Mouse (Mus musculus) stomach, postnatal 0 days (tissue): Measurements from ENCODE around the gene Nek8. TPM values are rescaled to one million over a fixed set of nuclear protein-coding genes. Genes with fewer than 3 reads are reported as not detected.

Experiments used
- ATAC-seq: fragments of 200-750 bp; cut with Nextera tagmentation; 2 replicates; pipeline ENCODE4 v1.8.0; 2017; ENCODE audit not compliant: low FRiP score, low TSS enrichment
- DNase-seq: peaks from one replicate; pipeline ENCODE4 v3.0.0-alpha.2; 2016; ENCODE audit warnings: low spot score
- H3K27ac ChIP-seq: fragments of 300-500 bp; sonication (generic); replicated peaks from 2 replicates; pipeline ENCODE4 v1.5.1; 2014; ENCODE audit warnings: mild to moderate bottlenecking, control low read depth
- H3K27me3 ChIP-seq: fragments of 300-500 bp; sonication (generic); 2 replicates; pipeline ENCODE4 v1.6.1; 2014; ENCODE audit warnings: low read length; ENCODE audit not compliant: control insufficient read depth, insufficient read depth
- H3K36me3 ChIP-seq: fragments of 300-500 bp; sonication (generic); 2 replicates; pipeline ENCODE4 v1.6.1; 2014; ENCODE audit warnings: low read length, mixed read lengths; ENCODE audit not compliant: control insufficient read depth, insufficient read depth
- H3K4me1 ChIP-seq: fragments of 300-500 bp; sonication (generic); replicated peaks from 2 replicates; pipeline ENCODE4 v1.6.1; 2014; ENCODE audit warnings: antibody characterized with exemption; ENCODE audit not compliant: control insufficient read depth, insufficient read depth
- H3K4me2 ChIP-seq: fragments of 300-500 bp; sonication (generic); replicated peaks from 2 replicates; pipeline ENCODE4 v1.6.1; 2014; ENCODE audit warnings: low read depth, mild to moderate bottlenecking, control low read depth, moderate library complexity
- H3K4me3 ChIP-seq: fragments of 300-500 bp; sonication (generic); 2 replicates; pipeline ENCODE4 v1.5.1; 2014; ENCODE audit warnings: low read depth, low read length, control low read depth
- H3K9ac ChIP-seq: fragments of 300-500 bp; sonication (generic); 2 replicates; pipeline ENCODE4 v1.6.1; 2014; ENCODE audit warnings: mild to moderate bottlenecking, low read length, control low read depth, mixed read lengths
- H3K9me3 ChIP-seq: fragments of 300-500 bp; sonication (generic); 2 replicates; pipeline ENCODE4 v1.6.1; 2016; ENCODE audit warnings: low read length; ENCODE audit not compliant: control insufficient read depth
- CTCF ChIP-seq: IDR thresholded peaks from 2 replicates; pipeline ENCODE4 v1.5.1; 2016; ENCODE audit warnings: antibody characterized with exemption, low read depth, mild to moderate bottlenecking, moderate library complexity
- EP300 ChIP-seq: optimal IDR thresholded peaks from 2 replicates; pipeline ENCODE3; 2016; ENCODE audit warnings: antibody characterized with exemption
- WGBS: fragments of 180-500 bp; shearing (Covaris S2); extraction: QIAGEN DNeasy Blood & Tissue Kit; methylation state at CpG from one replicate; pipeline ENCODE4 v1.1.7; 2014; 5-methylcytosine and 5-hydroxymethylcytosine counted together
- polyA plus RNA-seq: library from polyadenylated mRNA; unstranded; fragments of >200 nt; fragmentation: Nextera tagmentation; extraction: Ambion mirVana; gene quantifications from 2 replicates; pipeline ENCODE4 v1.2.1, GENCODE M21; 2015

The Nek8 gene
- polyA plus RNA-seq, 1 experiment from 2014 or later = 6.4 TPM

DNA sequence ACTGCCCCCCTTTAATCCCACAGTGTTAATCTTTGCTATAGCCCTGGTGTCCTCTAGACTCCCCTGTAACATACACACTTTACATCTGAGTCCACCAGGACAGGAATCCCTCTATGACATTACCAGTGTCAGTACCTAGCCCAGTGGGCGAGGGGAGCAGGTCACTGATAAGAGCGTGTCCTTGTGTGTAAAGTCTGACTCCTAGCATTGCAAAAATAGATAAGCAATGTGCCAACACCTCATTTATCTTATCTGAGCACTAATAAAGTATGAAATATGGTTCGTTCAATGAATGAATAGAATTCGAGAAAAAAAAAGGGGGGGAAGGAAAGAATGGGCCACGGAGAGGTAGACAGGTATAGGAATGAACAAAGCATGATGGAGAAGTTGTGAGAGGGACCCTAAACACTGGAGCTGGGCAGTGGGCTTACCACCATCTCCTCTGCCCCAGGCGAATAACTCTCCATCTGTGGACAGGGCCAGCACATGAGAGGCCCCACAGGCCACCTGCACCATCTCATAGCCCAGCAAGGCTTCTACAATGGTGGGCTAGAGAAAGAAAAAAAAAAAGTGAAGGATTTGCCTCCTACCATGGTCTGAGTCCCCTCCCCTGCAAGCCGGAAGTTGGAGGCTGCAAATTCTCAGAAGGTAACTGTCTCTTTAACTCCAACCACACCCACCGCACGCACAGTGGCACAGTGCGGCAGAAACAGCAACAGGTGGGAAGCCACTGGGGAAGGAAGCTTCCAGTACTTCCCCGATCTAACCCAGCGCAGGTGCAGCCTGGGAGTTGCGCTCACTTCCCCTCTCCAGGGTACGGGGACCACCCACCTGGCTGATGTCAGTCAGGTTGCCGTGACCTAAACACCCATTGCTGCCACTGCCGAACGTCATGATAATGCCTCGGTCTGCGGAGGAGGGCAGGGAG is 7.7 kb downstream of the Nek8 start:
- 47% methylated on average over 19 of the region's 19 CpGs for WGBS
- Histone ChIP-seq H3K9ac (no peak overlapping the region), H3K27ac (0 out of 2 replicates have a peak overlapping the region, but pooled peaks have one; percentile 45)

DNA sequence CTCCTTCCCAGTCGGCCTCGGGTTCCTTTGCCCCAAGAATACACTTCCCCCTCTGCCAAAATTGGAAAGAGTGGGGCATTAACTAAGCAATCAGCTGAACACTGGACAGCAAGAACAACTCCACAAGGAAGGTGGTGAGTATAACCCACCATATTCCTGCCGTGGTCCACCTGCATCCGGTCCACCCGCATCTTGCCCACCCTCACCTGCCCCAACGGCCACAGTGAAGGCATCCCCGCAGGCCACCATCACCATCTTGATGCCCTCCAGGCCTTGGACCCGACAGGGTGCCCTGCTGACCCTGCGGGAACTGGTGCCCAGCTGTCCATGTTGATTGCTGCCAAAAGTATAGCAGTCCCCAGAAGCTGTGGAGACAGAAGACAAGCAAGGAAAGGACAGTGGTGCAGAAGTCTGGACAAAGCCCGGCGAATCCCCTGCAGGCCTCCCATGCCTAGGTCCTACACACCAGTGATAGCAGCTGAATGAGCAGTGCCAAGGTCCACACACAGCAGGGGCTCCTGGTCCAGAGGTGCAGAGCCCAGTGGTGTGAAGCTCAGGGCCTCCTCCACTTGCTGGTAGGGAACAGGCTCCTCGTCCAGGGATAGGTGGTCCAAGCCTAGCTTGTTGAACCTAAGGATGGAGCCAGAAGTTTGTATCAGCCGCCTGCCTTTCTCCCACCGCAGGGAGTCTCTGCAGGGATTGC is 9.1 kb downstream of the Nek8 start:
- no peaks in the 10 kb centered on the region for H3K27me3 ChIP-seq
- H3K9ac ChIP-seq = no peak overlapping the region
- no peak for DNase-seq
- WGBS = 92% methylated on average over 14 of the region's 14 CpGs
- H3K27ac ChIP-seq = peak overlapping the region; percentile 76; the same call in 1 of the 2 replicates
- H3K9me3 ChIP-seq = no peaks in the 10 kb centered on the region
- H3K4me1 ChIP-seq = peaks cover 4% of the 10 kb centered on the region; the same call in 1 of the 2 replicates
- H3K4me3 ChIP-seq = no peak overlapping the region
- no peaks in the 10 kb centered on the region for H3K36me3 ChIP-seq
- TF ChIP-seq CTCF (no peak), EP300 (no peak)
- no peak overlapping the region for H3K4me2 ChIP-seq
- no peak for ATAC-seq

More for the DNA sequence above, 7.7 kb downstream of the Nek8 start:
- TF ChIP-seq CTCF (no peak), EP300 (no peak)
- DNase-seq = peak; percentile 72
- no peaks in the 10 kb centered on the region for H3K9me3 ChIP-seq
- no peaks in the 10 kb centered on the region for H3K4me1 ChIP-seq
- ATAC-seq = peak; percentile 15; the same call in 1 of the 2 replicates
- H3K4me3 ChIP-seq = no peak overlapping the region
- 0 out of 2 replicates have a peak overlapping the region, but pooled peaks have one; percentile 32 for H3K4me2 ChIP-seq
- H3K36me3 ChIP-seq = no peaks in the 10 kb centered on the region
- no peaks in the 10 kb centered on the region for H3K27me3 ChIP-seq

DNA sequence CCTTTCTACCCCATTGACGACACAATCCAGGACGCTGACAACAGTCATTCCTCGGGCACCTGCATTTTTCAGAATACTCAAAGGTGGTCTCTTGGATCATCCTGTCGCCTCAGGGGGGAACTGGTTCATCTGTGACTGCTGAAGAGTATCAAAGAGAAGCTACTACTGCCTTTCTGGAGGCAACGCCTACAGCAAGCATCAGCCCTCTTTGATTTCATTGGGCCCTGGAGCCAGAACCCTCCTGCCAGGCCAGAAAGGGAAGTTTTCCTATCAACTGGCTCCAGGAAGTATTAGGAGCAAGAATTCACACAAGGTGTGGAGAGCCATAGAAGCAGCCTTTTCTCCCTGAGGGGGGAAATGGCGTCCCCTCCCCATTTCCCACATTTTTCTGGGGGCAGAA is 9.8 kb downstream of the Nek8 start:
- peaks cover 8% of the 10 kb centered on the region for H3K4me1 ChIP-seq
- TF ChIP-seq CTCF (no peak), EP300 (no peak)
- WGBS = 65% methylated on average over 6 of the region's 6 CpGs
- H3K4me3 ChIP-seq = no peak overlapping the region
- H3K27me3 ChIP-seq = no peaks in the 10 kb centered on the region
- no peak overlapping the region for H3K4me2 ChIP-seq
- peaks cover 2% of the 10 kb centered on the region; the same call in 1 of the 2 replicates for H3K36me3 ChIP-seq
- H3K9me3 ChIP-seq = no peaks in the 10 kb centered on the region
- DNase-seq (peak; percentile 58), ATAC-seq (no peak)
- H3K27ac ChIP-seq = peak overlapping the region; percentile 97
- H3K9ac ChIP-seq = no peak overlapping the region; the same call in 1 of the 2 replicates

DNA sequence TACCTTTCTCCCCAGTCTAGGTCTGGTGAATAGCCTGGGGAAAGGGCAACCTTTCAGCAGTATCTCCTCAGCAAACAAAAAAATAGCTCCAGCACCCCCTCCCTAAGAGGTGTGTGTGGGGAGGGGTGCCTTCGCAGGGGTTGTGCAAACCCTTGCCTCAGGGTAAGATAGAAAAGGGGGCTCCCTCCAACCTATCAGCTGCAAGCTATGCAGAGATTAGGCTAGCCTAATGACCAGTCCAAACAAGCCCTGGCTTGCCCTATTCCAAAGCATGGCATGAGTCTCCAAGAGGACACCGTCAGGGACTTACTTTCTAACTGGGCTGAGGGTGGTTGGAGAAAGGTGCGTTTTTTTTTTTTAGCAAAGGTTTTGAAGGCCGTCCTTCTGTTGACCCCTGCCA is 10.3 kb downstream of the Nek8 start:
- H3K4me1 ChIP-seq = peaks cover 8% of the 10 kb centered on the region
- H3K36me3 ChIP-seq = peaks cover 2% of the 10 kb centered on the region; the same call in 1 of the 2 replicates
- H3K9ac ChIP-seq = peak overlapping the region; percentile 93; the same call in 1 of the 2 replicates
- H3K27me3 ChIP-seq = no peaks in the 10 kb centered on the region
- peak; percentile 17 for DNase-seq
- no peak for TF ChIP-seq EP300
- no peak for TF ChIP-seq CTCF
- 40% methylated on average over 4 of the region's 4 CpGs for WGBS
- H3K4me3 ChIP-seq = peak overlapping the region; percentile 88
- ATAC-seq = no peak
- H3K9me3 ChIP-seq = no peaks in the 10 kb centered on the region
- peak overlapping the region; percentile 97 for H3K27ac ChIP-seq
- H3K4me2 ChIP-seq = peak overlapping the region; percentile 89

DNA sequence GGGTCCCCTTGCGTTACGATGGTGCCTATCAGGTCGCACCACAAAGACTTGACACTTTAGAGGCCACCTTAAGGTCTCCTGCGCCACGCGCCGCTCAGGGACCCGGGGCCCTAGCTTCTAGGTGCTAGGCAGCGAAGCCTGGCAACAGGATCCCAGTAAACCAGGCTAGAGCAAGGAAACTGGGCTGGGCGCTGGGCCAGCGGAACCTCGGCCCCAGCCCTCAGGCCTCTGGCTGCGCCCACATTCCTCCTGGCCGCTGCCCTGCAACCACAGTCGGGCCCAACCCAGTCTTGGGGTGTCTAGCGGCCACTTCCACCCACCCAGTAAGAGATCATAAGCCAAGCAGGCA is 10.7 kb downstream of the Nek8 start:
- H3K27ac ChIP-seq = peak overlapping the region; percentile 97
- 2% methylated on average over 16 of the region's 16 CpGs for WGBS
- peaks cover 6% of the 10 kb centered on the region; the same call in 1 of the 2 replicates for H3K36me3 ChIP-seq
- peaks cover 8% of the 10 kb centered on the region for H3K4me1 ChIP-seq
- H3K9ac ChIP-seq = peak overlapping the region; percentile 93
- no peaks in the 10 kb centered on the region for H3K27me3 ChIP-seq
- TF ChIP-seq EP300 (no peak), CTCF (no peak)
- peak; percentile 74 for ATAC-seq
- H3K9me3 ChIP-seq = no peaks in the 10 kb centered on the region
- H3K4me2 ChIP-seq = peak overlapping the region; percentile 89
- peak; percentile 88 for DNase-seq
- peak overlapping the region; percentile 88 for H3K4me3 ChIP-seq
